Mouse (Mus musculus): ENCODE measurements around the gene Gm38119.
"Not testable (repeated sequence)": the region's sequence is repeated elsewhere in the genome, so short reads cannot be mapped to it uniquely, and the experiment has no call there.

DNA sequence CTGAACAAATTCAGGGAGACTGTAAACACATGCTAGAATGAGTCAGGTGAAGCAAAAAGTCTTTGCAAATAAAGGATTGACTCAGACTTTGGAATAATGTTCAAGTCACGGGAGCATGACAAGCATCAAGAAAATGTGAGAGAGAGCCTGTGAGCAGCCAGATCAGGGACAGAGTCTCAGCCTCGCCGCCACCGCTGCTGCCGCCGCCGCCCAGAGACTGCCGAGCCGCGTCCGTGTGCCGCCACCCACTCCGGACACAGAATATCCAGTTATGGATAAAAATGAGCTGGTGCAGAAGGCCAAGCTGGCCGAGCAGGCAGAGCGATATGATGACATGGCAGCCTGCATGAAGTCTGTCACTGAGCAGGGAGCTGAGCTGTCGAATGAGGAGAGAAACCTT lies 49.7 kb downstream of the Gm38119 start:
- not testable (repeated sequence) for TF ChIP-seq CTCF, POLR2A (IDR thresholded peaks at IDR 0.05; ENCODE audit: insufficient read depth, low read depth, low read length)
